Mouse (Mus musculus): ENCODE measurements around the gene Doc2b. TPM values are rescaled to one million over a fixed set of nuclear protein-coding genes. Genes with fewer than 3 reads are reported as not detected.

Gene Doc2b
- not detected in 3 replicates for total RNA-seq (2017)

DNA sequence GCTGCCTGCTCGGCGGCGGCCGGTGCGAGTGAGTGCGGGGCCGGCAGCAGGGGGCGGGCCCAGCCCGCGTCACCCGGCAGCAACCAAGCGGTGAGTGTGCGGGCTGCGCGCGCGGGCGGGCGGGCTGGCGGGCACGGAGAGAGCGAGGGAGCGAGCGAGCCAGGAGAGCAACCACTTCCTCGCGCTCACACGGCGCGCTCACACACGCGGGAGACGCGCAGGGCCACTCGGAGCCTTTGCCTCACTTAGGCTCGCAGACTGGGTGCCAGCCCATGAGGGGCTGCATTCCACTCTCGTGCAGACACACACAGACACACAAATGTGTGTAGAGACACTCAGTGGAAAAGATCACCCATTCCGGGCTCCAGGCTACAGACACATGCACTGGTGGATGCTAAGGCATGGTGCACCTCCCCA is at the start of gene Doc2b:
Doc2b (minus strand) TSS at position 21 of the 417 bp plus-strand sequence.
- ATAC-seq (replicated peaks; ENCODE audit: insufficient number of reproducible peaks, low FRiP score, low TSS enrichment, poor library complexity, severe bottlenecking), result no peak

DNA sequence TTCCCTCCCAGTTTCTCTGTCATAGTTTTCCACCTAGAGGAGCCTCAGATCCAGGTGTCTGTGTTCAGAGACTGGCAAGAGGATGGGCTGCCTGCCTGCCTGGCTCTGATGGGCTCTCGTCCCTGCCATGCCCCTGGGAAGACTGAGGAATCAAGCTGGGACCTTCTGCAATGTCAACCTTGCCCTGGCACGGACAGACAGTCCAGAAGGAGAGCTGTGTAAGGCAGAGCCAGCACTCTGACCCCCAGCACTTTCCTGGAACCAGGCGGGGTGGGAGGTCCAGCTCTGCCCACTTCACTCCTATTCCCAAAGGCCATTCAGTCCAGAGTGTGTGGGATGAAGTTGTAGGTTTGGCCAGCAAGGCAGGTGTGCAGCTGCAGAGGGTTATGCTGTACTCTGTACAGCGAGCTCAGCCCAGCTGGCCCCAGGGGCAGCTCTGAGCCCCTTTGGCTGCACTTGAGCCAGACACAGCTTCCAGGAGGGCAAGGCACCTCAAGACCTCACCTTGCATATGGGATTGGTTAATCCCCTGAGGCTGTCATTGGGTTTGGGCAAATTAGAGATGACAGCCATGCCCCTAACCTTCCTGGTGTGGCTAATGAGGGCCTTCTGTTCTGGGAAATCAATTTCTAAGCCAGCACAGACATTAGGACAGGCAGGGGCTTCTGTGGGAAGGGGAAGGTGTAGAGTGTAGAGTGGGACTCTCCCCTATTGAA is 47.2 kb upstream of the Doc2b start:
- no peak for ATAC-seq (replicated peaks; ENCODE audit: insufficient number of reproducible peaks, low FRiP score, low TSS enrichment, poor library complexity, severe bottlenecking)

DNA sequence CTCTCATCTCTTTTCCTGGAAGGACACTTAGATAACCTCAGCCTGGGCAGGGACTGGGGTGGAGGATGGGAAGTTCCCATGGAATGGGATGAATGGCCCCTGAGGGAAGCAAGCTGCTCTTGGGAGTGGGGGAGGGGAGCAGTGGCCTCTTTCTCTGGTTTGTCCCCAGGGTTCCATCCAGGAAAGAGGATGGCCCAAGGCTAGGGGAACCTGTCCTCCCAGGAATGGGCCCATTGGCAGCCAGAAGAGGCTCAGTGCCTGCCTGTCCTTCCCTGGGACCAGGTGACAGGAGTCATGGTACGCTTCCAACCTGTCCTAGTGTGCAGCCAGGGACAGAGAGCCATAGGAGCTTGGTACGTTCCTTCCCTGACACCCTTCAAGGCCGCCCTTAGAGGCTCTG is 45.7 kb upstream of the Doc2b start:
- no peak for ATAC-seq (replicated peaks; ENCODE audit: insufficient number of reproducible peaks, low FRiP score, low TSS enrichment, poor library complexity, severe bottlenecking)

DNA sequence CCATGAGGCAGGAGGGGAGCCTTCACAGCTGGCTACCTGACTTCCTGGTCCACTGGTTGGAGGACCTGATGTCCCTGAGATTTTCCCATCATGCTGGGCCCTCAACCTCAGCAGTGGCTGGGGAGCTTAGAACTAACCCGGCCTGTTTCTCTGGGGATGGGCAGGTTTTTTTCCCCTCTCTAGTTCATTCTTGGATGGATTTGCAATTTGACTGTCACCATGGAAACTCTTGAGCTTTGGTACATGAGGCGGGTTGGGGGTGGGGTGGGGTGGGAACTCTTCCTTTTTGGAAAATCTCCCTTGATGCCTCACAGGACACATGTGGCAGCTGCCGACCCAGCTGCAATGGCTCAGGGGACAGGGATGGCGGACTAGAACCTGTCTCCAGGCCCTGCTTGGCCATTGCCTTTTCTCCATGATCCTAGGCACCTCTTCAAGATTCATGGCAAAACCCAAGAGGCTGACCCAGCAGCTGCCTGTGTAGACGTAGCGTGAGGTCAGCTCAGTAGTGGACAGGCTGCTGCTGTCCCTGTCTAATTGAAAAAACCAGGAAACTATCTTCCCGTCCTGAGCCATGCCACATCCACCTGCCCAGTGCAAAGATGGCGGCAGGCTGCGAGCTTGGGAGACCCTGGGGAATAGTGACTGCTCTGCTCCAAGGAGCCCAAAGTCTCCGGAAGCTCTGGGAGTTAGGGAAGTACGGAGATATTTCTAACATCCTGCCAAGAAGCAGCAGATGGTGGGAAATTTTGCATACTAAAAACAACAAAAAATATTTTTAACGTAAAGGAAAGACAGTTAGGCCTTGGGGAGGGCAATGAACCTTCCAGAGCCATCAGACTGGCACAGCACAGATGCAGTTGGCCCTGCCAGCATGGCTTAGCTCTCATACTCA is 43.9 kb upstream of the Doc2b start:
- ATAC-seq (replicated peaks; ENCODE audit: insufficient number of reproducible peaks, low FRiP score, low TSS enrichment, poor library complexity, severe bottlenecking), result no peak

DNA sequence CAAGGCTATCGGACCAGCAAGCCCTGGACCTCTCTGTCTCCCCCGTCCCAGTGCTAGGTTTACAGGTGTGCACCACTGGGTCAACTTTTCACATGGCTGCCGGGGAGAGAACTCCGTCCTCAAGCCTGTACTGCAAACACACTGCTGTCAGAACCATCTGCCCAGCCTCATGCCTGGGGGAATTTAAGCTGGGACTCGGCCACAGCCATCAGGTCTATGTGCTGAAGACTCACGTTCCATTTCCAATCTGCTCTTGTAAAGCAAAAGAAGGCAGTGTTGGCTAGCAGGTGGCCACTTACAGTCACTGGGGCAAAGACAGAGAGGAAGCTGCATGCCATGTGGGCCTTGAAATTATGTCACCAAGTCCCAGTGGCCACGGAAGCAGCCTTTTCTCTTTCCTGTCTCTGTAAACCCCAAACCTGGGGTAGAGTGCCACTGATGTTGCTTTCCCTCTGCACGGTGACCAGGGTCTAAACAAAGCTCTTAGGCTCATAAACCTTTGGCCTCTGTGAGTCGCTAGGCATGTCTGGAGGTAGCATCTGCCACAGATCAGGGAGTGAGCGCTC is 43.1 kb upstream of the Doc2b start:
- ATAC-seq (replicated peaks; ENCODE audit: insufficient number of reproducible peaks, low FRiP score, low TSS enrichment, poor library complexity, severe bottlenecking), result no peak

DNA sequence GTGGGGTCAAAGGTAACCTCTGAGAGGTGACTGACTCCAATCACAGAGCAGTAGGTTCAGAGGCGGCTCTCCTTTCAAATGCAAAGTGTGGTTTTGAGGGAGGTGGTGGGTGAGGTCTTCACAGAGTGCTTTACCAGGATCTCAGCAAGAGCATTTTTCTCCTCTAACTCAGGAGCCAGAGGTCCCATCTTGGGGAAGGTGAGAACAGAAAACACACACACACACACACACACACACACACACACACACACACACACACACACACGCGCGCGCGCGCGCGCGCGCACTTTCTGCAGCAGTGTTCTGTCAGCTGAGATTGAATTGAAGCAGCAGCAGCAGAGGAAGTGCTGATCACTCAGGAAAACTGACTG is 40.4 kb upstream of the Doc2b start:
- ATAC-seq (replicated peaks; ENCODE audit: insufficient number of reproducible peaks, low FRiP score, low TSS enrichment, poor library complexity, severe bottlenecking), result no peak

DNA sequence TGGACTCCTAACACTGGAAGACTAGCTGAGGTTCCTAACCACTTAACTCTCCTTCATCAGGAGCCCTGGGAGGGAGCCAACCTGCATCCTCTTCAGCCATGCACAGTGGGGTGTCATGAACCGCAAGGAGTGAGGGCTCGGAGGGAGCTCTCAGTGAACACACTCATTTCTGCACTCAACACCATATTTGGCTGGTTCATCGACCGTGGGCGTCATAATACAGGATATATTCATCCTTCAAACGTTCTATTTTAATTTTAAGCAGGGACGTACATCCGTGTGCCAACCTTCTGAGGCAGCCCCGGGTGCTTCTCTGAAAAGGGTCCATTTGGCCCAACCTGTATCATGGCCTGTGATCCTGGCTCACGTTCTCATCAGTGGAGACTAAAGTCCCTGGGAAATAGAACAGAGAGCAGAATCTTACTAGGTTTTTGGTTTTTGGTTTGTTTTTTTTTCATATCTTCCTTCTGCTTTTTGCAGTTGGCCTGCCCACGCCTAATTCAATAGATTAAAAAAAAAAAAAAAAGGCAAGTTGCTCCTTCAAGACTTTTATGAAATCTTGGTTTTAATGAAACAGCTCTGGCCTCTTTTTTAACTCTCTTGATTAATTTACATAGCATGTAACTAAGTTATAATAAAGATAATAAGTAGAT is 39.9 kb upstream of the Doc2b start:
- no peak for ATAC-seq (replicated peaks; ENCODE audit: insufficient number of reproducible peaks, low FRiP score, low TSS enrichment, poor library complexity, severe bottlenecking)

DNA sequence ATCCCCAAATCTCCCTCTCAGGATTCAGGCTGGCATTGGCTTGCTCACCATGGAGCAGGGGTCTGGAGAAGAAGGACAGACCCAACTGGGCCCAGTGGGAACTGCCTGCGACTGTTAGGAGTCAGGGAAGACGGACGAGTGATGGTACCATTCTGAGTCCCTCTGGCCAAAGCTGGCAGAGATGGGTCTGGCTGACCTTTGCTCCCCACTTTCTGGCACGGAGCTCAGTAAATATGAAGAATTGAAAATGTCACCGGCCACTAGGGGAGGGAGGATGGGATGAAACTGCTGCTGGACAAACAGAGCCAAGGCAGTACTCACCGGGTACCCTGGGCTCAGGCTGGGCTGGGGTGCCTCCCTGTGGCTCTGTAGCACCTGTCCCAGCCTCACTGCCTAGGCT is 37.2 kb upstream of the Doc2b start:
- no peak for ATAC-seq (replicated peaks; ENCODE audit: insufficient number of reproducible peaks, low FRiP score, low TSS enrichment, poor library complexity, severe bottlenecking)

DNA sequence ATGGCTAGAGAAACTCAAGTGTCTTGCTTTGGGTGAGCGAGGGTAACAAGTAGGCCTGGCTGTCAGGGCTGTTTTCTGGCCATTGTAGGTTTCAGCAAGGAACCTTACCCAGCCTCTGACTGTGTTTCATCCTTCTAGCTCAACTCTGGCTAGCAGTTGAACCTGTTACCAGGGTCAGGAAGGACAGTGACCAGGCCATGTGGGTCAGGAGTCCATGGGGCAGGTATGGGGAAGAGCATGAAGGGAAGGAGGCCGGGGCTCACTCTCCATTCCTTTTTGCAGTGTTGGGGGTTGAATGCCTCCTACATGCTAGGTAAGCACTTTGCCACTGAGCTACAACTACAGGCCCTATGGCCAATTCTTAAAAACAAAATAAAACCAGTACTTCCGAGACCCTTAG is 34.5 kb upstream of the Doc2b start:
- no peak for ATAC-seq (replicated peaks; ENCODE audit: insufficient number of reproducible peaks, low FRiP score, low TSS enrichment, poor library complexity, severe bottlenecking)

DNA sequence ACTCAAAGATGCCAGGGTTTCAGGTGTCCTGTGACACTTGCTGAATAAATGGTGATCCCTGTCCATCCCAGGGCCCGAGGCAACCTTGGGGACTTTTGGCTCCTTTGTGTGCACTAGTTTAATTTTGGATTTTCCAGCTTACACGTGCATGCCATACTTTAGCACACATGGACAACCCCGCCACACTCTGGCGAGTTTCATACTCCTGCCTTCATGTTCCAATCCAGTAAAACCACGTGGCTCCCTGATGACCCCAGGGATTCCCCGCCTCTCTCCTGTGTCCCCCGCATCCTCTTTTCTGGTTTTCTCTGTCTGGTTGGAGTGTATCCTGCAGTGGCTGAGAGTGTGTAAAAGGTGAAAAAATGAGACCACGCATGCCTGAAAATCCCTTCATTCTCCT is 31.6 kb upstream of the Doc2b start:
- no peak for ATAC-seq (replicated peaks; ENCODE audit: insufficient number of reproducible peaks, low FRiP score, low TSS enrichment, poor library complexity, severe bottlenecking)

DNA sequence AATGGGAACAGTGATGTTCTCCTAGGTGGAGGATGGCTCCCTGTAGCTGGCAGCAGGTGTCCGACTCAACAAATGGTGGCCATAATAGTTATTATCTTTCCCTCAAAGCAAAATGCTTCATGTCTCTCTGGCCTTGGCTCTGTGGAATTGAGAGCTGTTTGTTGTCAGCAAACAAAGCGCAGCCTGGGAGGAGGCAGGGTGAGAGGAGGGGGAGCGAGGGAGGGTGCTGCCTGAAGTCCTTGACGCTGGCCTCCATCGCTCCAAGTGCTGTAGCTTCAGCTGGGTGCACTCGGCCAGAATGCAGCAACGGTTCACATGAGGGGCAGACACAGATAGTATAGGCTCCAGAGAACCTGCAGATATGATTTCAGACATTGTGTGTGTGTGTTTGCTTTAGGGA is 27.7 kb upstream of the Doc2b start:
- ATAC-seq (replicated peaks; ENCODE audit: insufficient number of reproducible peaks, low FRiP score, low TSS enrichment, poor library complexity, severe bottlenecking), result no peak

DNA sequence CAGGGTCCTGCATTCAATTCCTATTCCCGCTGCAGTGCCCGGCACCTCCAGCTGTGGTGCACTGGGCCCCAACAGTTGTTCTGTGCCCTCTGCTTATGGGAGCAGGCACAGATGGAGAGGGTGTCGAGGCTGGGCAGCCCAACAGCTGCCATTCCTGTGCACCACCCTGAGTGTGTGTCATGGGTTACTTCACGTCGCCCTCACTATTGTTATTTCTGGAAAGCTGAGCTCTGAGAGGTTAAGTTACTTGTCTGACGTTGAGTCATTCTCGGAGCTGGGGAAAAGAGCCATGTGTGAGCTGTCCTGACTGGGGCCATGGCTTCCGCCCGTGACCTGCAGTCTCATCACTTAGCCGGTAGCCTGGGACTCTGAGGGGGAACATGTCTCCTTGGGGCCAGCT is 17.2 kb upstream of the Doc2b start:
- ATAC-seq (replicated peaks; ENCODE audit: insufficient number of reproducible peaks, low FRiP score, low TSS enrichment, poor library complexity, severe bottlenecking), result no peak

DNA sequence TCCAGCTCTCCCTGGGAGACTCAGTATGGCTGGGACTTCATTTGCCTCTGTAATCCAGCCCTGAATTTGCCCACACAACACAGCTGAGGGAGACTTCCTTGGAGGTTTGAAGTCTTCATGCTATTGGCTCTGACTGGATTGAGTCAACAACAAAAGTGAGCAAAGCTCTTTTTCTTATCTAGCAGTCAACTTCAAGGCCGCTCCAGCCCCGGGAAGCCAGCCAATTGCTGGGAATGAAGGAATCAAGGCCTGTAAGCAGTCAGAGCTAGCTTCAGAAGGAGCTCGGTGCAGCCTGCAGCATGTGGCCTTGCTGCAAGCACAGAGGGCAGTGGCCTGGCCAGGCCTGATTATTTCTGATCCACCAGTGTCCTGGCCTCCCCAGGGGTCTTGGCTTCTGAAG is 16.1 kb upstream of the Doc2b start:
- ATAC-seq (replicated peaks; ENCODE audit: insufficient number of reproducible peaks, low FRiP score, low TSS enrichment, poor library complexity, severe bottlenecking), result no peak

DNA sequence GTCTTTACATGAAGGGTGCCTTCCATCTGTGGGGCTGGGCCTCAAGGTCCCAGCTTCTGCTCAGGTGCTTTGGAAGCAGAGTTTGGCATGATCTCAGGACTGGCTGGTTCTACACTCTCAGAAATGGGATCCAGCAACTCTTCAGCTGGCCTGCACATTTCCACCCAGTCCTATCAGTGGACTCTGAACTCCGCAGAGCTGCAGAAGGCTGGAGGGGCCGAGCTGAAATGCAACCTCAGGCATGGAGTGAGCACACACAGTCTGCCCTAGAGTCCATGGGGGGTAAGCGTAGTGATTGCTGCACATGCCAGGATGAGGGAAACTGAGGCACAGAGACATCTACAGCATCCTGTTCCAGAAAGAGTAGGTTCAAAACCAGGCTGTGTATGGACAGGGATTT is 14.7 kb upstream of the Doc2b start:
- ATAC-seq (replicated peaks; ENCODE audit: insufficient number of reproducible peaks, low FRiP score, low TSS enrichment, poor library complexity, severe bottlenecking), result no peak

DNA sequence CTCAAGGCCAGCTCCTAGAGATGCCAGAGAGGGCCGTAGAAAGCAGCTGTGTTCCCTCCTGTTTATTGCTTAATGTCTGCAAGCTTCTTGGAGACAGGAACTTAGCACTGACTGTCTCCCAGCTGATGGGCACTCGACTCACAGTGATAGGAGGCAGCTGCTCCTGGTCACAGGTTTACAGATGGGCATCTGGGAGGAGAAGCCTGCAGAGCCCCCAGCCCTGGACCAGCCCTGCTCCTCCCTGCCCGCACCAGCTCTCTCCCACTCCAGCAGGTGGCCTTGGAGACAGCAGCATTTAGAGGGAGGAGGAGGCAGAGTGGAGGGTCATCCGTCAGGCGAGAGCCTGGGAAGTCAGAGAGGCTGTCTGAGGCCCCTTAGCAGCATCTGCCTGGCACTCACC is 11.6 kb upstream of the Doc2b start:
- no peak for ATAC-seq (replicated peaks; ENCODE audit: insufficient number of reproducible peaks, low FRiP score, low TSS enrichment, poor library complexity, severe bottlenecking)

DNA sequence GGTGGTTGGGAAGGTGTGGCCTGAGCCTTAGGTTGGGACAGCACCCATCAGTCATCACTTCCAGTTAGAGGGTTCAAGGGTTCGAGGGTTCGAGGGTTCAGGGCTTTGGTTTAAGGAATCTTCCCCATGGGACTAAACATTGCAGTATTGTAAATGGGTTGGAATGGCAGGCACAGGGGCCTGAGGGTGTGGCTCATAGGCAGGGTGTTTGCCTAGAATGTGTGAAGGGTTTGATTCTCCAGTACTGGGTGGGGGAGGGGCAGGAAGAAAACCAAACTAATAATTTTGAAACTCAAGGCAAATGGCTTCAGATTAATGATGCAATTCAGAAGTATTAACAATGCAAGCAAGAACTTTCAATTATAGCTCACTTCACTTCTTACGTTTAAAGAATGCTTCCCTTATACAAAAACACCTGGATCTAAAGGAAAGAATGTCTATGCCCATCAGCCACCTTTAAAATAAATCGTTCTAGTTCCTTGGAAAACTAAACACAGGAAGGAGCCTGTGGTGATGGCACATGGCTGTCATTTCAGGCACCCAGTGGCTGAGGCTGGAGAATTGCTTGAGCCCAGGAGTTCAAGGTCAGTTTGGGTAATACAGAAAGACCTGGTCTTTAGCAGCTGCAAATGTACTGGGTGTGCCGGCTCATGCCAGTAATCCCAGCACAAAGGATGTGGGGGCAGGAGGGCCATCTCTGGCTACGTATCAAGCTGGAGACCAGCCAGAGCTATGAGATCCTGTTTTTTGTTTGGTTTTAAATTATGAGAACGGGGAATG is 6.1 kb upstream of the Doc2b start:
- no peak for ATAC-seq (replicated peaks; ENCODE audit: insufficient number of reproducible peaks, low FRiP score, low TSS enrichment, poor library complexity, severe bottlenecking)

DNA sequence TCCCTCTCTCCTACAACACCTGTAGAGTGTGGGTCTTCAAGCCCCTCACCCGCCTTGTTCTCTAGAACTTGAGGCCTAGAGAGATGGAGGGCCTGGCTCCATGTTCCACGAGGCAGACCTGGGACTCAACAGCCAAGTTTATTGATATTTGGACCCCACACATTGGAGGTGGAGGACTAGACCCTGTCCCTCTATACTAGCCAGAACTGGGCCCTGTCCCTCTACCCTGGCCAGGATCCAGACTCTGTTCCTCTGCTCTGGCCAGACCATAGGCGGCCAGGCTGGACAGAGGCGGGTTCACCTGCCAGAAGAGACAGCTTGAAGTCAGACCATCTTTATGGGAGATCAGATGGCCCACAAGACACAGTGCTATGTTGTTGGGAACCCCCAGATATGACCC is 5.5 kb upstream of the Doc2b start:
- ATAC-seq (replicated peaks; ENCODE audit: insufficient number of reproducible peaks, low FRiP score, low TSS enrichment, poor library complexity, severe bottlenecking), result no peak

DNA sequence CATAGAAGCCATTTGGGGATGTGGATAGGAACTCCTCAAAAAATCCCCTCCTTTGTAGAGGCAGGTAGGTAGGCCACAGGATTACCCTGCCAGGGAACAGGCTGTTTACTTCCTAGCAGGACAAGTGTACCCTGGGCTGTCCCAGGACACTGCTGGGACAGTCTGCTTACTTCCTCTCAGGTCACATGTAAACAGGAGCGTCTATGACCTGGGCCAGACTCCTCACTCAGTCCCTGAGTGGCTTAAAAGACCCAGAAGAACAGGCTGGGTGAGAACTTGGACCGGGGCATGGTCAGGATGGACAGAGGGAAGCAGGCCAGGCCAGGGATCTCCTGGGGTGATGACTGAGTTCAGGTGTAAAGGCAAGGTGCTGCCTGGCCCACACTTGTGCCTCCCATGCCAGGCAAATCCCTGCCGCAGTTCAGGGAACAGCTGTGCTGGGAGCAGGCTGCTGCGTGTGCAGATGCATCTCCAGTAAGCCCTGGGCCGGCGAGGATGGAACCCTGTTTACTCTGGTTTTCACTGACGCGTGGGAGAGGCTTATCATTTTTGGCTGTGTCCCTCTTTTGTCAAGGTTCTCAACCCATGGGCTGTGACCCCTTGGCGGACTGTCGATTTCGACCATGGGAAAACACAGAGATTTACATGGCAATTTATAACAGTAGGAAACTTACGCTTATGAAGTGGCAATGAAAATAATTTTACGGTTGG is 842 bp upstream of the Doc2b start:
- no peak for ATAC-seq (replicated peaks; ENCODE audit: insufficient number of reproducible peaks, low FRiP score, low TSS enrichment, poor library complexity, severe bottlenecking)
